Mouse (Mus musculus): ENCODE data around the gene Gm11937.

The Gm11937 gene

DNA sequence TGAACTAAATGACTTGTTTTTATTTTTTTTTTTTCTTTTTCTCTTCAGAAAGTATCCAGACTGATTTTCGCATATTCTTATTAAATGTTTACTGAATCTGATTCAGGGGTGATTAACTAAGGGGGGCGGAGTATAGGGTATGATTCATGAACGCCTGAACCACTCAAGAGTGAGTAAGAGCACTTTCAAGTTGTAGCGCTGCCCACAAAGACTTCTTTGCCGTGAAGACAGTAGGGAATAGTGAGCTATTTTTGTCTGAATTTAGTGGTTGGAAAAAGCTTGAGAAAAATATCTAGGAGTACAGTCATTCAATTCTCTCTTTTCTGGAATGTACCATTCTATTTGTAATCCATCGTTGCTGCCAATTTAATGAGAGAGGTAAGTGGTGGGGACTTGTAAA lies 28.4 kb downstream of the Gm11937 start:
- DNase-seq (ENCODE audit: low read depth, low spot score), result no peak

DNA sequence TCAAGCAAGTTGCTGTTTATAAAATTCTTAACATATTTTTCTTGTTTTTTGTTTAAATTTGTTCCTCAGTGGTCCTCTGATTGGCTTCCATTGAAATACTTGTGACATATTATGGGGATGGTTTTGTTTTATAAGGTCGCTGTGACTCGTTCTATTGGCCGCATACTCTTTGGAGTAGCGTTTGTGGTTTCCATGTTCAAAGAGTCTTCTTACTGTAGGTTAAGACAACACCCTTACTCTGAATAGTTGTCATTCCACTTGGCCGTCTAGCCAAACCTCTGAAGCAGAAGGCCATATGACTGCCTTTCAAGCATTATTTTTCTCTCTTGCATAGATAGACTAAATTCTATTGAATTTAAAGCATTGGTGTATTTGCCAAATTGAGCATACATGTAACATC lies 28.9 kb downstream of the Gm11937 start:
- no peak for DNase-seq (ENCODE audit: low read depth, low spot score)

GRCm38 (mm10) chr11:99580636-99581035 lies 29.4 kb downstream of the Gm11937 start, which contains the start of gene Krtap1-5:
Krtap1-5 (minus strand) TSS chr11:99581016.
- no peak for DNase-seq (ENCODE audit: low read depth, low spot score)

DNA sequence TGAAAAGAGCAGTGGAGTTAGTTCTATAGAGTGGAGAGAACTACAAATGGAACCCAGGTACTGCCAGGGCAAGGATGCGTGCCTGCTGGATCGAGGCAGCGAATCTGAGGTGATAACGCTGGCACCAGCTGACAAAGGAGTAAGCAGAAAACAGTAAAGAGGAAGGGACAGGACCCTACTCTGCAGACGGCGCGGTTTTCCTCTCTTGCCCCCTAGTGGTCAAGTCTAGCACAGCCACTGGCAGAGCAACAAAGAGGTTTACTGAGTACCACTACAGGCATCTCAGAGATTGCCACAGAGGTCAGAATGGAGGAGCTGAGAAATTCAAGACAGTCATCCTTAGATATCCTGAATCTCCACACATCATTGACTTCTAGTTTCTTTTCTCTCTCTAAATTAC lies 35.9 kb downstream of the Gm11937 start:
- DNase-seq (ENCODE audit: low read depth, low spot score), result peak; percentile 58

GRCm38 (mm10) chr11:99573164-99573563 lies 36.8 kb downstream of the Gm11937 start:
- DNase-seq (ENCODE audit: low read depth, low spot score), result no peak

GRCm38 (mm10) chr11:99566530-99566929 lies 43.5 kb downstream of the Gm11937 start, which contains the start of gene Krtap3-1:
Krtap3-1 (minus strand) TSS chr11:99566630.
- no peak for DNase-seq (ENCODE audit: low read depth, low spot score)

DNA sequence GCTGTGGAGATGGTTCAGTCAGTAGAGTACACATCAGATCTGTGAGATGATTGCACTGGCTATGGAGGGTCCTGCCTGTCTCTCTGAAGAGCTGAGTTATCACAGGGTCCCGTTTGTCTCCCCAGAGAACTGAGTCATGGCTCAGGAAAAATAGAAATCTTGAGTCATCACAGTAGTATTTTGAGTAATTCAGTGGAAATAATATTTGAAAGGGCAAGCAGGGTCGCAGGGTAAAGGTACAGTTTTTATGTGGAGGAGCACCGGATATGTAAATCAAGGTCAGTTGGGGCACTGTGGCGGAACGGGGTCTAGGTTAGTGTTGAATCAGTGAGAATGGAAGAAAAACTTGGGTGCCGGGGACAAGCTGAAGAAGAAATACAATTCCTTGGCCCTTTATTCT lies 47.4 kb downstream of the Gm11937 start:
- DNase-seq (ENCODE audit: low read depth, low spot score), result no peak

Measured in embryo, embryonic 11.5 days (tissue).